Mouse (Mus musculus) embryonic fibroblast, embryonic 13.5 days (primary cell): Measurements from ENCODE around the gene Dgcr2.

ENCODE experiments used
- CTCF ChIP-seq: IDR thresholded peaks from 2 replicates; pipeline ENCODE4 v1.5.1; 2011; ENCODE audit warnings: mild to moderate bottlenecking, control low read depth, low read length, moderate library complexity, borderline replicate concordance; ENCODE audit not compliant: insufficient read depth
- POLR2A ChIP-seq: IDR thresholded peaks from 2 replicates; pipeline ENCODE4 v1.6.1; 2011; ENCODE audit warnings: low read depth, mild to moderate bottlenecking, control low read depth, low read length, moderate library complexity

GRCm38 (mm10) chr16:17804982-17805381 is 93.4 kb downstream of the Dgcr2 start:
- TF ChIP-seq POLR2A (no peak), CTCF (no peak)
